Mouse (Mus musculus) MN1 (cell line): Measurements from ENCODE around the gene Rnf141.

Experiments
- DNase-seq: peaks from one replicate; pipeline ENCODE4 v3.0.0-alpha.2; 2016; ENCODE audit warnings: low spot score

Rnf141 gene

GRCm38 (mm10) chr7:110796367-110797051, 47.7 kb downstream of the Rnf141 start:
- no peak for DNase-seq

- DNase-seq = no peak
Measured at GRCm38 (mm10) chr7:110794722-110795121, 49.5 kb downstream of the Rnf141 start.

- DNase-seq = no peak
Measured at GRCm38 (mm10) chr7:110792834-110793233, 51.4 kb downstream of the Rnf141 start.

GRCm38 (mm10) chr7:110792201-110792600, 52.1 kb downstream of the Rnf141 start:
- DNase-seq = no peak

- DNase-seq = no peak
Measured at GRCm38 (mm10) chr7:110790878-110791277, 53.4 kb downstream of the Rnf141 start.

- DNase-seq = peak; percentile 44
Measured at GRCm38 (mm10) chr7:110787310-110787709, 56.9 kb downstream of the Rnf141 start.

GRCm38 (mm10) chr7:110785741-110786146, 58.5 kb downstream of the Rnf141 start:
- DNase-seq = peak; percentile 35

GRCm38 (mm10) chr7:110784965-110785364, 59.3 kb downstream of the Rnf141 start:
- no peak for DNase-seq

GRCm38 (mm10) chr7:110782845-110783478, 61.3 kb downstream of the Rnf141 start:
- no peak for DNase-seq

- peak; percentile 60 for DNase-seq
Measured at GRCm38 (mm10) chr7:110782135-110782534, 62.1 kb downstream of the Rnf141 start.

GRCm38 (mm10) chr7:110781231-110781711, 63.0 kb downstream of the Rnf141 start:
- peak; percentile 73 for DNase-seq

GRCm38 (mm10) chr7:110780520-110780919, 63.7 kb downstream of the Rnf141 start:
- no peak for DNase-seq

- DNase-seq = no peak
Measured at GRCm38 (mm10) chr7:110779605-110780111, 64.6 kb downstream of the Rnf141 start.

- no peak for DNase-seq
Measured at GRCm38 (mm10) chr7:110778933-110779332, 65.3 kb downstream of the Rnf141 start.

- no peak for DNase-seq
Measured at GRCm38 (mm10) chr7:110777146-110778001, 66.9 kb downstream of the Rnf141 start.

- no peak for DNase-seq
Measured at GRCm38 (mm10) chr7:110774674-110775073, 69.6 kb downstream of the Rnf141 start.

- peak; percentile 79 for DNase-seq
Measured at GRCm38 (mm10) chr7:110774077-110774476, 70.2 kb downstream of the Rnf141 start.

- peak; percentile 89 for DNase-seq
Measured at GRCm38 (mm10) chr7:110773204-110774002, 70.9 kb downstream of the Rnf141 start.

GRCm38 (mm10) chr7:110772343-110772742, 71.9 kb downstream of the Rnf141 start:
- no peak for DNase-seq

- peak; percentile 70 for DNase-seq
Measured at GRCm38 (mm10) chr7:110770949-110771348, 73.3 kb downstream of the Rnf141 start.

- DNase-seq = no peak
Measured at GRCm38 (mm10) chr7:110769094-110769493, 75.2 kb downstream of the Rnf141 start.
